Mouse (Mus musculus) kidney, embryonic 16.5 days (tissue): ENCODE measurements at regions not wholly inside any gene's neighbourhood (a gene's known extent, or its start where the extent isn't known, plus 50 kb on each side); places are given as distances from the start of the nearest gene placed in this dataset.

Experiments used
- ATAC-seq: fragments of 200-750 bp; cut with Nextera tagmentation; 2 replicates; pipeline ENCODE4 v1.8.0; 2017; ENCODE audit warnings: moderate TSS enrichment; ENCODE audit not compliant: low FRiP score, low TSS enrichment
- H3K27ac ChIP-seq: fragments of 300-500 bp; sonication (generic); 2 replicates; pipeline ENCODE4 v1.5.1; 2014; ENCODE audit warnings: low read length
- H3K27me3 ChIP-seq: fragments of 300-500 bp; sonication (generic); 2 replicates; pipeline ENCODE4 v1.6.1; 2014; ENCODE audit warnings: low read length, control low read depth, mixed read lengths; ENCODE audit not compliant: insufficient read depth
- H3K36me3 ChIP-seq: fragments of 300-500 bp; sonication (generic); 2 replicates; pipeline ENCODE4 v1.6.1; 2014; ENCODE audit warnings: low read length, control low read depth, mixed read lengths; ENCODE audit not compliant: insufficient read depth
- H3K4me1 ChIP-seq: fragments of 300-500 bp; sonication (generic); 2 replicates; pipeline ENCODE4 v1.6.1; 2014; ENCODE audit warnings: low read length, control low read depth, mixed read lengths; ENCODE audit not compliant: insufficient read depth
- H3K4me2 ChIP-seq: fragments of 300-500 bp; sonication (generic); replicated peaks from 2 replicates; pipeline ENCODE4 v1.6.1; 2014; ENCODE audit warnings: low read depth, low read length
- H3K4me3 ChIP-seq: fragments of 300-500 bp; sonication (generic); 2 replicates; pipeline ENCODE4 v1.5.1; 2014; ENCODE audit warnings: mild to moderate bottlenecking, low read length
- H3K9ac ChIP-seq: fragments of 300-500 bp; sonication (generic); replicated peaks from 2 replicates; pipeline ENCODE4 v1.6.1; 2014; ENCODE audit warnings: low read length
- H3K9me3 ChIP-seq: fragments of 300-500 bp; sonication (generic); 2 replicates; pipeline ENCODE4 v1.6.1; 2016; ENCODE audit warnings: low read length, control low read depth
- WGBS: fragments of 180-500 bp; shearing (Covaris S2); extraction: QIAGEN DNeasy Blood & Tissue Kit; methylation state at CpG from one replicate; pipeline ENCODE4 v1.1.7; 2014; 5-methylcytosine and 5-hydroxymethylcytosine counted together

GRCm38 (mm10) chr8:28117997-28118778 lies 670.7 kb downstream of the Poteg start:
- ATAC-seq: no peak
- 81% methylated on average over 7 of the region's 7 CpGs for WGBS
- Histone ChIP-seq H3K27ac (no peak overlapping the region), H3K4me3 (no peak overlapping the region), H3K4me1 (no peaks in the 10 kb centered on the region), H3K9ac (no peak overlapping the region), H3K27me3 (no peaks in the 10 kb centered on the region), H3K9me3 (no peaks in the 10 kb centered on the region), H3K4me2 (no peak overlapping the region), H3K36me3 (no peaks in the 10 kb centered on the region)

GRCm38 (mm10) chr8:28125021-28125420 lies 677.6 kb downstream of the Poteg start:
- 65% methylated on average over 3 of the region's 3 CpGs for WGBS
- no peak for ATAC-seq
- no peak overlapping the region for H3K9ac ChIP-seq
- H3K27me3 ChIP-seq: no peaks in the 10 kb centered on the region
- H3K9me3 ChIP-seq: no peaks in the 10 kb centered on the region
- no peaks in the 10 kb centered on the region for H3K4me1 ChIP-seq
- H3K27ac ChIP-seq: no peak overlapping the region
- no peaks in the 10 kb centered on the region for H3K36me3 ChIP-seq
- no peak overlapping the region for H3K4me3 ChIP-seq
- H3K4me2 ChIP-seq: no peak overlapping the region

GRCm38 (mm10) chr8:28141916-28142315 lies 694.4 kb downstream of the Poteg start:
- Histone ChIP-seq H3K4me2 (no peak overlapping the region), H3K4me3 (no peak overlapping the region), H3K9ac (no peak overlapping the region), H3K27me3 (no peaks in the 10 kb centered on the region), H3K36me3 (no peaks in the 10 kb centered on the region), H3K9me3 (no peaks in the 10 kb centered on the region), H3K4me1 (no peaks in the 10 kb centered on the region), H3K27ac (no peak overlapping the region)
- no peak for ATAC-seq
- WGBS: 71% methylated on average over 3 of the region's 3 CpGs

DNA sequence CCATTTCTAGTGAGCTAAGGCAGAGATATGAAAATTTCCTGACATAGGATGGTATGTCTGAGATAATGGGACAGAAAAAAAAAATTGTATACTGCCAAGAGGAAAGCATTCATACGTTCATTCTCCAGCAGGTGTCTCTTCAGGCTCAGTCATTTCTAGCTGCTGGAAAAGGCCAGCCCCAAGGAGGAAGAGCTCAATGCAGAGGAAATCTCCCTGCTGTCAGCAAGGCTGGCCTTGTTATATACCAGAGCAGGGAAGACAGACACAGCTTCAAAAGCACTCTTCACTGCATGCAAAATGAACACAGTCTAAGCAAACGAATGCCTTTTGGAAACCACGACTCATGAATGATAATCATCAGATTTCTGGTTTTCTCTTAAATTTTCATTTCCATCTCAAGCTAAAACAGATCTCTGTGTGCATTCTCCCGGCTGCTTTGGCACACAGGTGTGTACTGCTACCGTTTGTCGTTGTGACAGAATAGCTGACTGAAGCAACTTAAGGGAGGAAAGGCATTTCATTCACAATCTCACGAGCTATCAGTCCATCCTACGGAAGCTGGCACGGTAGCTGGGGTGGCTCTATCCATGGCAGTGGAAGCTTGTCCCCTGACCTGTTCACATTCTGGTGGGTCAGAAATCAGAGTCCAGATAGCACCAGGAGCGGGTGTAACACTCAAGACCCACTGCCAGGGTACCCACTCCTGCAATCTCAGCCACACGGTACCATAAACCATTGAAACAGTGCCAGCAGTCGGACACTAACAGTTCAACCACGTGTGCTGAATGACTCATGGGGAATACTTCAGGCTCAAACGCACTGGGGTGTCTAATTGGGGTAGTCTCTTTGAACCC lies 701.4 kb downstream of the Poteg start:
- Histone ChIP-seq H3K4me2 (no peak overlapping the region), H3K4me1 (no peaks in the 10 kb centered on the region), H3K27ac (no peak overlapping the region), H3K9ac (no peak overlapping the region), H3K36me3 (no peaks in the 10 kb centered on the region), H3K27me3 (no peaks in the 10 kb centered on the region), H3K9me3 (no peaks in the 10 kb centered on the region), H3K4me3 (no peak overlapping the region)
- 73% methylated on average over 14 of the region's 14 CpGs for whole genome bisulfite sequencing
- no peak for ATAC-seq

DNA sequence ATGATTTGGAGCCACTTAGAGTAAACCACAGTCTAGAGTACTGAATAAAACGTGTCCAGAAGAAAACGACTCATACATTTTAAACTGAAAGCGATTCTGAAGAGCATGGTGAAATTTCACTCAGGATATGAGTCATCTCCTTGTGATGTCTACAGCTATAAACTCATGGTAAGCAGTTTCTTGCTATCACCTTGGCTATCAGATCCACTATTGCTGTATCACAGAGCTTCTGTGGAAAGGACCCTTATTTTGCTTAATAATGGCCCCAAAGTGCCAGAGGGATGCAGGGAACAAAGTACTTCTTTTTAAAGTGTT lies 701.9 kb downstream of the Poteg start:
- H3K4me3 ChIP-seq: no peak overlapping the region
- H3K9ac ChIP-seq: no peak overlapping the region
- WGBS: 86% methylated on average over 3 of the region's 3 CpGs
- H3K27me3 ChIP-seq: no peaks in the 10 kb centered on the region
- ATAC-seq: no peak
- no peaks in the 10 kb centered on the region for H3K9me3 ChIP-seq
- H3K27ac ChIP-seq: no peak overlapping the region
- no peaks in the 10 kb centered on the region for H3K4me1 ChIP-seq
- no peak overlapping the region for H3K4me2 ChIP-seq
- H3K36me3 ChIP-seq: no peaks in the 10 kb centered on the region

DNA sequence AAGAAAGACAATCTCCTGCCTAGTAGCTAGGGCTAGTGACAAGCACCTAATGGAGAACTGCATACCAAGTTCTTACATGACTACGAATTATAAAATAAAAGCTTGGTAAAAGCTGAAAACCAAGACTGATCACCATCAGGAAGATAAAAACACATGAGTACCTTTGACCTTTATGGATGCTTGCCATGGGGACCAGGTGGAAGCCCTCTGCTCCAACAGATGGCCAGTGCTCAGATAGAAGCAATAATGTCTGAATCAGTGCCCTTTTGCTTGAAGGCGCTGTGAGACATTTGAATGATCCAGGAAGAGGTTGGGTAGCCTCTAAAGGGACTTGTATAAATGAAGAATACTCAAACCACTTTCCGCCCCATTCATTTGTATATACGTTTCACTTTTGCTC lies 713.2 kb downstream of the Poteg start:
- Histone ChIP-seq H3K4me2 (no peak overlapping the region), H3K4me3 (no peak overlapping the region), H3K9ac (no peak overlapping the region), H3K9me3 (no peaks in the 10 kb centered on the region), H3K27me3 (no peaks in the 10 kb centered on the region), H3K36me3 (no peaks in the 10 kb centered on the region), H3K27ac (no peak overlapping the region), H3K4me1 (no peaks in the 10 kb centered on the region)
- no peak for ATAC-seq
- WGBS: 89% methylated on average over 4 of the region's 4 CpGs

GRCm38 (mm10) chr8:28168036-28168435 lies 720.6 kb downstream of the Poteg start:
- Histone ChIP-seq H3K4me1 (no peaks in the 10 kb centered on the region), H3K27me3 (no peaks in the 10 kb centered on the region), H3K9me3 (no peaks in the 10 kb centered on the region), H3K27ac (no peak overlapping the region), H3K4me3 (no peak overlapping the region), H3K36me3 (no peaks in the 10 kb centered on the region), H3K4me2 (no peak overlapping the region), H3K9ac (no peak overlapping the region)
- 7% methylated on average over 1 of the region's 1 CpGs for WGBS
- no peak for ATAC-seq

DNA sequence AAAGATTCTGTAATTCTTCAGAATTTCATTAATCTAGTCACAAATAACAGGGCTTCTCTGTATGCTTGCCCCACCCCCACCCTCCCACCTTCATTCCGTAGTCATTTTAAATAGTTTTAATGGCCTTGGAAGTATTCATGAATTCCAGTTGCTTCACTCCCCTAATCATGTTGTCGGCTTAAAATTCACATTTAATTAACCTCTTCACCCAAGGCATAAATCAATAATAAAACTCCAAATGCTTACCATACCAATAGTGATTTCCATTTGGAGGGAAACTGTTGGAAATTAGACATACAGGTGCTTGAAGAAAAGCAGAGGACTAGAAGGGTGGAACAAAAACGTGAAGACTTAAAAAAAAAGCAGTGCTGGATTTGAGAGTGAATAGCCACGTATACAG lies 724.0 kb downstream of the Poteg start:
- H3K9ac ChIP-seq: no peak overlapping the region
- H3K27ac ChIP-seq: no peak overlapping the region
- H3K4me1 ChIP-seq: no peaks in the 10 kb centered on the region
- no peak overlapping the region for H3K4me3 ChIP-seq
- WGBS: 40% methylated on average over 4 of the region's 4 CpGs
- ATAC-seq: no peak
- H3K9me3 ChIP-seq: no peaks in the 10 kb centered on the region
- H3K27me3 ChIP-seq: no peaks in the 10 kb centered on the region
- H3K4me2 ChIP-seq: no peak overlapping the region
- H3K36me3 ChIP-seq: no peaks in the 10 kb centered on the region

DNA sequence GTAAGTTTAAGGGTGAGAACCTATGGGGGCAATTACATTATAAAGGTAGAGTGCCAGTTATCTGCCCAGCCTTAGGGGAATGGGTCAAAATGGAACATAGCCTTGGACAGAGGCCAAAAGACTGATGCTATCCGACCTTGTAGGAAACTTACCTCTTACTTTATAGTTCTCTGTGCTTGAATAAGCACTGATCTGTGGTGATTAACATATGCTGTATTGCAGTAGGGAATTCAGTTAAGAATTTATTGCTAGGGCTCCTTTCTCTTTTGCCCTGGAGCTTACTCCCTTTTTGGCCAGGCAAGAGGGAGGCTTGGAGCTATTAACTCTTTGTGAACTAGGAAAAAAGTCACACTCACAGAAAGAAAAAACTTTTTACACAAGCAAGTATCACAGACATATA lies 748.5 kb downstream of the Poteg start:
- H3K4me3 ChIP-seq: no peak overlapping the region
- H3K4me2 ChIP-seq: no peak overlapping the region
- H3K9ac ChIP-seq: no peak overlapping the region
- WGBS: 9% methylated on average over 1 of the region's 1 CpGs
- no peak overlapping the region for H3K27ac ChIP-seq
- 0 out of 2 replicates have a peak, but pooled peaks cover 8% of the 10 kb centered on the region for H3K4me1 ChIP-seq
- H3K36me3 ChIP-seq: no peaks in the 10 kb centered on the region
- no peaks in the 10 kb centered on the region for H3K9me3 ChIP-seq
- ATAC-seq: peak; percentile 61; the same call in 1 of the 2 replicates
- no peaks in the 10 kb centered on the region for H3K27me3 ChIP-seq

- Histone ChIP-seq H3K27me3 (no peaks in the 10 kb centered on the region), H3K27ac (no peak overlapping the region), H3K9ac (no peak overlapping the region), H3K4me3 (no peak overlapping the region), H3K36me3 (no peaks in the 10 kb centered on the region), H3K4me1 (no peaks in the 10 kb centered on the region), H3K4me2 (no peak overlapping the region), H3K9me3 (no peaks in the 10 kb centered on the region)
- no peak for ATAC-seq
- 62% methylated on average over 5 of the region's 5 CpGs for WGBS
Measured at GRCm38 (mm10) chr8:28235562-28235961, 788.1 kb downstream of the Poteg start.
